Mouse (Mus musculus): Measurements from ENCODE around the gene Farp1. TPM values are rescaled to one million over a fixed set of nuclear protein-coding genes. Genes with fewer than 3 reads are reported as not detected.
A peak's percentile ranks its signal among the peaks of the same experiment; 100 is the strongest.

Gene Farp1
- polyA plus RNA-seq, 1 experiment from 2014 or later = 32.5 TPM

GRCm38 (mm10) chr14:121220723-121221122 is 185.7 kb downstream of the Farp1 start:
- H3K36me3 ChIP-seq = peaks cover 31% of the 10 kb centered on the region
- H3K4me2 ChIP-seq (replicated peaks) = no peak overlapping the region
- ATAC-seq (ENCODE audit: insufficient number of reproducible peaks, low FRiP score, low TSS enrichment, low read depth) = no peak
- peaks cover 20% of the 10 kb centered on the region for H3K4me1 ChIP-seq
- no peaks in the 10 kb centered on the region for H3K27me3 ChIP-seq
- no peaks in the 10 kb centered on the region for H3K9me3 ChIP-seq (replicated peaks)
- H3K9ac ChIP-seq = no peak overlapping the region
- 81% methylated on average over 5 of the region's 5 CpGs for WGBS
- H3K27ac ChIP-seq (replicated peaks) = no peak overlapping the region
- H3K4me3 ChIP-seq (replicated peaks) = no peak overlapping the region

- peaks cover 35% of the 10 kb centered on the region for H3K36me3 ChIP-seq
- no peaks in the 10 kb centered on the region for H3K27me3 ChIP-seq
- H3K4me3 ChIP-seq (replicated peaks) = no peak overlapping the region
- no peak for ATAC-seq (ENCODE audit: insufficient number of reproducible peaks, low FRiP score, low TSS enrichment, low read depth)
- WGBS = 53% methylated on average over 11 of the region's 11 CpGs
- no peaks in the 10 kb centered on the region for H3K4me1 ChIP-seq
- no peaks in the 10 kb centered on the region for H3K9me3 ChIP-seq (replicated peaks)
- H3K4me2 ChIP-seq (replicated peaks) = no peak overlapping the region
- H3K27ac ChIP-seq (replicated peaks) = no peak overlapping the region
- no peak overlapping the region for H3K9ac ChIP-seq
These were observed 190.8 kb downstream of the Farp1 start for GRCm38 (mm10) chr14:121225804-121226203.

DNA sequence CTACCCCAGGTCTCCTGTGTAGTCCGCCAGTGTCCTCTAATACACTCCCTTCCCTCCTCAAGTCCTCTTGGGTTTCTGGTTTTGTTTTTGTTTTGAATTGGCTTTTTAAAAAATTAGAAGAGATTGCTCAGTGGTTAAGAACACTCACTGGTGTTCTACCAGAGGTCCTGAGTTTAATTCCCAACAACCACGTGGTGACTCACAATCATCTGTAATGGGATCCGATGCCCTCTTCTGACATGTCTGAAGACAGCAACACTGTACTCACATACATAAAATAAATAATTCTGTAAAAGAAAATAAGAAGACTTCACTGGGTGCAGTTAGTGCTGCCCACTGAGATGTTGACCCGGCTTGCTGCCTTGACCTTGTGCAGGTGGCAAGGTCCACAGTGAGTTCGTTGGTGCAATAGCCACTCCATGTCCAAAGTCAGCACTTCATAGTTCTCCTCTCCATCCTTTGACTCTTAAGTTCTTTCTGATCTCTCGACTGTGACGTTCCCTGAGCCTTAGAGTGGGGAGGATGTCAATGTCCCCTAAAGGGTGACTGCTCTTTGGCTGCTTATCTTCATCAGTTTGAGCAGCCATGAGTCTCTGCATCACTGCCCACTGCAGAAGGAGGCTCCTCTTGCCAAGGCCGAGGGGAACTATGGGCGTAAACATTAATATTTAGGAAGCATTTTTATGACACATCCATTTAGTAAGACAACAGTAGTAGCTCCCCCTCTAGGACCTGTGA is 194.2 kb downstream of the Farp1 start:
- Histone ChIP-seq H3K27ac (replicated peaks) (no peak overlapping the region), H3K27me3 (no peaks in the 10 kb centered on the region), H3K36me3 (peaks cover 39% of the 10 kb centered on the region), H3K4me1 (no peaks in the 10 kb centered on the region), H3K4me2 (replicated peaks) (no peak overlapping the region), H3K4me3 (replicated peaks) (no peak overlapping the region), H3K9me3 (replicated peaks) (no peaks in the 10 kb centered on the region), H3K9ac (no peak overlapping the region)
- WGBS = 90% methylated on average over 9 of the region's 9 CpGs
- ATAC-seq (ENCODE audit: insufficient number of reproducible peaks, low FRiP score, low TSS enrichment, low read depth) = no peak

DNA sequence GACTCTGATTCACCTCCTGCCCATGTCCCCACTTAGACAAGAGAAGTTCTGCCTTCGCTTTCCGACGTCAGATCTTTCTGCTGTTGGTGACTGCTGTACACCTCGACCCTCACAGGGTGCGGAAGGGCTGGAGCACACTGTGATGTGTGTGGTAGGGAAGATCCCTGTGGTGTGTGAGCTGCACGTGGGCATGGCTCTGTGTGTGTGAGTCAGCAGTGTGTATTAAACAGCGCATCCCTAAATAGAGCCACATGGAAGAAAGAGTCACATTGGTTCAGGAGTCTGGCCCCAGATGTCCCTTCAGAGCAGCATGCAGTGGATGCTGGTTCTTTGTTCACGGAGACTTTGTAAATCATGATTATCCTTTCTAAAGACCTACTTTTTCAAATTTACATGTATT is 196.2 kb downstream of the Farp1 start:
- Histone ChIP-seq H3K4me2 (replicated peaks) (no peak overlapping the region), H3K27ac (replicated peaks) (no peak overlapping the region), H3K27me3 (no peaks in the 10 kb centered on the region), H3K36me3 (peaks cover 39% of the 10 kb centered on the region), H3K4me3 (replicated peaks) (no peak overlapping the region), H3K9ac (no peak overlapping the region), H3K4me1 (no peaks in the 10 kb centered on the region), H3K9me3 (replicated peaks) (no peaks in the 10 kb centered on the region)
- 79% methylated on average over 8 of the region's 8 CpGs for WGBS
- 0 out of 2 replicates have a peak, but pooled peaks have one; percentile 41 for ATAC-seq (ENCODE audit: insufficient number of reproducible peaks, low FRiP score, low TSS enrichment, low read depth)

- ATAC-seq (ENCODE audit: insufficient number of reproducible peaks, low FRiP score, low TSS enrichment, low read depth) = peak; percentile 68
- Histone ChIP-seq H3K9me3 (replicated peaks) (no peaks in the 10 kb centered on the region), H3K36me3 (peaks cover 63% of the 10 kb centered on the region), H3K27ac (replicated peaks) (no peak overlapping the region), H3K27me3 (no peaks in the 10 kb centered on the region), H3K4me1 (peaks cover 6% of the 10 kb centered on the region), H3K4me2 (replicated peaks) (no peak overlapping the region), H3K9ac (no peak overlapping the region), H3K4me3 (replicated peaks) (no peak overlapping the region)
- 37% methylated on average over 12 of the region's 12 CpGs for WGBS
These were observed 199.8 kb downstream of the Farp1 start for GRCm38 (mm10) chr14:121234741-121235307.

GRCm38 (mm10) chr14:121236736-121237135 is 201.7 kb downstream of the Farp1 start:
- Histone ChIP-seq H3K9me3 (replicated peaks) (no peaks in the 10 kb centered on the region), H3K4me3 (replicated peaks) (no peak overlapping the region), H3K36me3 (peaks cover 67% of the 10 kb centered on the region), H3K27ac (replicated peaks) (no peak overlapping the region), H3K27me3 (no peaks in the 10 kb centered on the region), H3K4me2 (replicated peaks) (no peak overlapping the region), H3K4me1 (peaks cover 6% of the 10 kb centered on the region), H3K9ac (no peak overlapping the region)
- WGBS = 90% methylated on average over 4 of the region's 4 CpGs
- ATAC-seq (ENCODE audit: insufficient number of reproducible peaks, low FRiP score, low TSS enrichment, low read depth) = no peak

DNA sequence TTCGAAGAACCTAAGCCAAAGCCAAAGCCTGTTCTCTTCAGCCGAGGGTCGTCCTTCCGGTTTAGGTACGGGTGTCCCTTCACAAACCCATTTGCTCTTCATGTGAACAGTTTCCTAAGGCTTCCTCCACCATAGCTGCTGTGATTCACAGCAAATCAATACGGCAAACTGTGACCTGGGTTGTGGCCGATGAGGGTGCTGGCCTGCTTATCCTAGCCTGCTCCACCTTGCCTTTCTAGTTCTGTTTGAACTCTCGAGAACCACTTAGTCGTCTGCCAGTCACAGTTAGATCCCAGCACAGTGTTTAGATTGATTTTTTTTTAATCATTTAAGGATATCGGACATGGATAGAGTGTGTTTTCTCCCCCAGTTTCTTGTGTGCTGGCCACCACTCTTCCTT is 203.7 kb downstream of the Farp1 start:
- H3K27me3 ChIP-seq = no peaks in the 10 kb centered on the region
- ATAC-seq (ENCODE audit: insufficient number of reproducible peaks, low FRiP score, low TSS enrichment, low read depth) = no peak
- H3K4me3 ChIP-seq (replicated peaks) = no peak overlapping the region
- H3K4me1 ChIP-seq = peaks cover 6% of the 10 kb centered on the region
- H3K27ac ChIP-seq (replicated peaks) = no peak overlapping the region
- H3K36me3 ChIP-seq = peaks cover 69% of the 10 kb centered on the region
- H3K9me3 ChIP-seq (replicated peaks) = no peaks in the 10 kb centered on the region
- H3K4me2 ChIP-seq (replicated peaks) = no peak overlapping the region
- H3K9ac ChIP-seq = no peak overlapping the region
- WGBS = 90% methylated on average over 10 of the region's 10 CpGs

DNA sequence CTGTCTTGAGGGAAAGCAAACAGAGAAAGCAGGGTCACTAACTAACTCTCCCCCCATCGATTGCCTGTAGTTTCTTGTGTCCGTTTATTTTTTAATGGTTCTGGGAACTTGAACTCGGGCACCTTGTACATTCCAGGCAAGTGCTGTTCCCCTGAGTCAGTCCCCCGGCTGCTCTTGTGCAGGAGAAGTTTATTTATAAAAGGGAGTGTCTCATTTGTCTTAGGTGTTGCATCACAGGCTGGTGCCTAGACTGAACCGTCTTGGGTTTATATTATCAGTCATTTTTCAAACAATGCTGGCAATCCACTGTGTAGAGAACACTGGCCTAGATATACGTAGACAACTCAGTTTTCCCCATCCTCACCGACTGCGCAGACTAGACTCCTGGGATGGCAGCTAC is 204.4 kb downstream of the Farp1 start:
- H3K36me3 ChIP-seq = peaks cover 71% of the 10 kb centered on the region
- H3K9ac ChIP-seq = no peak overlapping the region
- H3K27ac ChIP-seq (replicated peaks) = no peak overlapping the region
- H3K9me3 ChIP-seq (replicated peaks) = no peaks in the 10 kb centered on the region
- H3K27me3 ChIP-seq = no peaks in the 10 kb centered on the region
- no peak for ATAC-seq (ENCODE audit: insufficient number of reproducible peaks, low FRiP score, low TSS enrichment, low read depth)
- H3K4me2 ChIP-seq (replicated peaks) = no peak overlapping the region
- no peak overlapping the region for H3K4me3 ChIP-seq (replicated peaks)
- H3K4me1 ChIP-seq = peaks cover 8% of the 10 kb centered on the region
- WGBS = 79% methylated on average over 8 of the region's 8 CpGs

DNA sequence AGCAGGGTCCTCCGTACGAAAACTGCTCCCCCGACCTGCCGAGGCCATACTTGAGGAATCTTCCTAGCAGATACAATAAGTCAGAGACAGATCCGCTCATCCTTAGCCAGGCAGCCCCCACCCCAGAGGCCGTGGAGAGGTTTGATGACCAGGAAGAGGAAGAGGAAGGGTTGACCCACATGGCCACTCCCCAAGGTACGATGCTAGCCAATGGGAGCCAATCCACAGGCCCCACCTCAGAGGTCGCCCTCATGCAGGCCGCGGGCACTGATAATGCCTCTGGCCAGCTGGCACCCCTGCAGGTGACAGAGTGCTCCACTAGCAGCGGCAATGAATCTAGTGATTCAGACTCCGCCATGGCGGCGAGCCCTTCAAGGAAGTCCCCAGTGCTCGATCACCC is 209.1 kb downstream of the Farp1 start:
- ATAC-seq (ENCODE audit: insufficient number of reproducible peaks, low FRiP score, low TSS enrichment, low read depth) = no peak
- H3K27me3 ChIP-seq = no peaks in the 10 kb centered on the region
- no peak overlapping the region for H3K4me3 ChIP-seq (replicated peaks)
- 95% methylated on average over 15 of the region's 15 CpGs for WGBS
- H3K27ac ChIP-seq (replicated peaks) = no peak overlapping the region
- H3K9me3 ChIP-seq (replicated peaks) = no peaks in the 10 kb centered on the region
- H3K36me3 ChIP-seq = peaks cover 54% of the 10 kb centered on the region
- H3K9ac ChIP-seq = no peak overlapping the region
- no peak overlapping the region for H3K4me2 ChIP-seq (replicated peaks)
- H3K4me1 ChIP-seq = peaks cover 39% of the 10 kb centered on the region

- no peak overlapping the region for H3K4me2 ChIP-seq (replicated peaks)
- no peaks in the 10 kb centered on the region for H3K9me3 ChIP-seq (replicated peaks)
- H3K9ac ChIP-seq = no peak overlapping the region
- no peaks in the 10 kb centered on the region for H3K27me3 ChIP-seq
- H3K27ac ChIP-seq (replicated peaks) = peak overlapping the region; percentile 89; the same call in 1 of the 2 replicates
- no peak for ATAC-seq (ENCODE audit: insufficient number of reproducible peaks, low FRiP score, low TSS enrichment, low read depth)
- H3K4me1 ChIP-seq = peaks cover 40% of the 10 kb centered on the region
- H3K4me3 ChIP-seq (replicated peaks) = no peak overlapping the region
- WGBS = 64% methylated on average over 14 of the region's 14 CpGs
- peaks cover 43% of the 10 kb centered on the region for H3K36me3 ChIP-seq
These were observed 211.2 kb downstream of the Farp1 start for GRCm38 (mm10) chr14:121246048-121246731.

DNA sequence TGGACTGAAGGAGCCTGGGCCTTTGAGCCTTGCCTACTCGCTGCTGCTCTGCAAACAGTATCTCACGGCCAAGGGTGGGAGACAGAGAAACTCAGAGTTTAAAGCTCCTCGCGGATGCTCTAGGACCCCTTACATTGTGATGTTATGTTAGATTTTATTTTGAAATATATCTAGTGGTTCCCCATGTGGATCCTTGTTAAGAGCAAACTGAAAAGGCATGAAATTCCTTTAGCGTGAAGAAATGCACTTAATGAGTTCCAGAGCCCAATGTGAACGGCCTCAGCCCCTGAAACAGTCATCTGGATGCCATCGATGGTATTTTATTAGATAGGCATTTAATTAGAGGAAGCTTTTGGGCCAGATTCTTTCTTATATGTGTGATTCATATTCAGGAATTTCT is 212.3 kb downstream of the Farp1 start:
- Histone ChIP-seq H3K36me3 (peaks cover 32% of the 10 kb centered on the region), H3K4me2 (replicated peaks) (no peak overlapping the region)

More for the DNA sequence above, 212.3 kb downstream of the Farp1 start:
- no peak overlapping the region for H3K4me3 ChIP-seq (replicated peaks)
- H3K27ac ChIP-seq (replicated peaks) = peak overlapping the region; percentile 89
- WGBS = 28% methylated on average over 7 of the region's 7 CpGs
- peak; percentile 75 for ATAC-seq (ENCODE audit: insufficient number of reproducible peaks, low FRiP score, low TSS enrichment, low read depth)
- H3K27me3 ChIP-seq = no peaks in the 10 kb centered on the region
- no peak overlapping the region for H3K9ac ChIP-seq
- H3K4me1 ChIP-seq = peaks cover 40% of the 10 kb centered on the region
- H3K9me3 ChIP-seq (replicated peaks) = no peaks in the 10 kb centered on the region
